Mouse (Mus musculus) heart, embryonic 16.5 days (tissue): Measurements from ENCODE around the gene Polk. TPM values are rescaled to one million over a fixed set of nuclear protein-coding genes. Genes with fewer than 3 reads are reported as not detected.
A peak's percentile ranks its signal among the peaks of the same experiment; 100 is the strongest.

Experiments
- ATAC-seq: fragments of 200-750 bp; cut with Nextera tagmentation; replicated peaks from 2 replicates; pipeline ENCODE4 v1.8.0; 2017; ENCODE audit warnings: moderate number of reproducible peaks; ENCODE audit not compliant: insufficient read depth, low FRiP score; ENCODE audit errors: extremely low read depth
- H3K27ac ChIP-seq: fragments of 300-500 bp; sonication (generic); 2 replicates; pipeline ENCODE4 v1.5.1; 2014; ENCODE audit warnings: mild to moderate bottlenecking, low read length, control low read depth, moderate library complexity
- H3K27me3 ChIP-seq: fragments of 300-500 bp; sonication (generic); 2 replicates; pipeline ENCODE4 v1.6.1; 2014; ENCODE audit warnings: low read length, mixed read lengths; ENCODE audit not compliant: control insufficient read depth, insufficient read depth
- H3K36me3 ChIP-seq: fragments of 300-500 bp; sonication (generic); 2 replicates; pipeline ENCODE4 v1.6.1; 2014; ENCODE audit not compliant: control insufficient read depth, insufficient read depth
- H3K4me1 ChIP-seq: fragments of 300-500 bp; sonication (generic); 2 replicates; pipeline ENCODE4 v1.6.1; 2014; ENCODE audit warnings: low read length, mixed read lengths; ENCODE audit not compliant: control insufficient read depth, insufficient read depth
- H3K4me2 ChIP-seq: fragments of 300-500 bp; sonication (generic); 2 replicates; pipeline ENCODE4 v1.6.1; 2014; ENCODE audit warnings: low read depth, mild to moderate bottlenecking, control low read depth, low read length
- H3K4me3 ChIP-seq: fragments of 300-500 bp; sonication (generic); 2 replicates; pipeline ENCODE4 v1.5.1; 2014; ENCODE audit warnings: mild to moderate bottlenecking, control low read depth, low read length
- H3K9ac ChIP-seq: fragments of 300-500 bp; sonication (generic); 2 replicates; pipeline ENCODE4 v1.6.1; 2014; ENCODE audit warnings: low read length, control low read depth
- H3K9me3 ChIP-seq: fragments of 300-500 bp; sonication (generic); replicated peaks from 2 replicates; pipeline ENCODE4 v1.6.1; 2016; ENCODE audit warnings: low read length; ENCODE audit not compliant: control insufficient read depth
- WGBS: fragments of 180-500 bp; shearing (Covaris S2); extraction: QIAGEN DNeasy Blood & Tissue Kit; methylation state at CpG from one replicate; pipeline ENCODE4 v1.1.7; 2014; 5-methylcytosine and 5-hydroxymethylcytosine counted together
- polyA plus RNA-seq: library from polyadenylated mRNA; unstranded; fragments of >200 nt; fragmentation: Nextera tagmentation; extraction: Ambion mirVana; gene quantifications from 2 replicates; pipeline ENCODE4 v1.2.1, GENCODE M21; 2015

Polk gene
- polyA plus RNA-seq, 1 experiment from 2014 or later: 7.3 TPM

GRCm38 (mm10) chr13:96450869-96451268 lies 91.5 kb downstream of the Polk start:
- Histone ChIP-seq H3K4me2 (no peak overlapping the region), H3K4me3 (no peak overlapping the region), H3K4me1 (no peaks in the 10 kb centered on the region; the same call in 1 of the 2 replicates), H3K36me3 (no peaks in the 10 kb centered on the region), H3K9me3 (no peaks in the 10 kb centered on the region), H3K27me3 (no peaks in the 10 kb centered on the region), H3K27ac (no peak overlapping the region), H3K9ac (no peak overlapping the region)
- WGBS: 75% methylated on average over 7 of the region's 7 CpGs
- ATAC-seq: no peak

GRCm38 (mm10) chr13:96450205-96450856 lies 92.0 kb downstream of the Polk start:
- H3K4me3 ChIP-seq: no peak overlapping the region
- ATAC-seq: no peak
- no peaks in the 10 kb centered on the region for H3K27me3 ChIP-seq
- no peak overlapping the region for H3K9ac ChIP-seq
- H3K27ac ChIP-seq: peak overlapping the region; percentile 38; the same call in 1 of the 2 replicates
- H3K36me3 ChIP-seq: no peaks in the 10 kb centered on the region
- WGBS: 73% methylated on average over 11 of the region's 11 CpGs
- no peaks in the 10 kb centered on the region; the same call in 1 of the 2 replicates for H3K4me1 ChIP-seq
- H3K4me2 ChIP-seq: no peak overlapping the region
- no peaks in the 10 kb centered on the region for H3K9me3 ChIP-seq

GRCm38 (mm10) chr13:96440436-96440835 lies 101.9 kb downstream of the Polk start:
- Histone ChIP-seq H3K4me1 (peaks cover 6% of the 10 kb centered on the region; the same call in 1 of the 2 replicates), H3K27me3 (no peaks in the 10 kb centered on the region), H3K36me3 (no peaks in the 10 kb centered on the region), H3K9ac (no peak overlapping the region), H3K4me2 (no peak overlapping the region), H3K9me3 (0 out of 2 replicates have a peak, but pooled peaks cover 3% of the 10 kb centered on the region), H3K4me3 (no peak overlapping the region), H3K27ac (no peak overlapping the region)
- 80% methylated on average over 4 of the region's 4 CpGs for WGBS
- no peak for ATAC-seq

- Histone ChIP-seq H3K9me3 (0 out of 2 replicates have a peak, but pooled peaks cover 3% of the 10 kb centered on the region), H3K27me3 (no peaks in the 10 kb centered on the region), H3K9ac (no peak overlapping the region), H3K4me3 (no peak overlapping the region), H3K36me3 (no peaks in the 10 kb centered on the region), H3K4me1 (peaks cover 31% of the 10 kb centered on the region), H3K4me2 (no peak overlapping the region), H3K27ac (no peak overlapping the region)
- WGBS: 82% methylated on average over 1 of the region's 1 CpGs
- no peak for ATAC-seq
Observed at GRCm38 (mm10) chr13:96436921-96437320, 105.5 kb downstream of the Polk start.

GRCm38 (mm10) chr13:96435793-96436192 lies 106.6 kb downstream of the Polk start:
- peak; percentile 14; the same call in 1 of the 2 replicates for ATAC-seq
- no peak overlapping the region for H3K9ac ChIP-seq
- H3K4me2 ChIP-seq: peak overlapping the region; percentile 54
- H3K9me3 ChIP-seq: 0 out of 2 replicates have a peak, but pooled peaks cover 3% of the 10 kb centered on the region
- WGBS: 19% methylated on average over 11 of the region's 13 CpGs
- H3K4me3 ChIP-seq: peak overlapping the region; percentile 1; the same call in 1 of the 2 replicates
- no peaks in the 10 kb centered on the region for H3K36me3 ChIP-seq
- no peaks in the 10 kb centered on the region for H3K27me3 ChIP-seq
- H3K27ac ChIP-seq: peak overlapping the region; percentile 62
- H3K4me1 ChIP-seq: peaks cover 31% of the 10 kb centered on the region

GRCm38 (mm10) chr13:96434899-96435331 lies 107.5 kb downstream of the Polk start:
- Histone ChIP-seq H3K27me3 (no peaks in the 10 kb centered on the region), H3K9me3 (0 out of 2 replicates have a peak, but pooled peaks cover 3% of the 10 kb centered on the region), H3K9ac (0 out of 2 replicates have a peak overlapping the region, but pooled peaks have one; percentile 7), H3K4me3 (peak overlapping the region; percentile 1; the same call in 1 of the 2 replicates), H3K4me1 (peaks cover 31% of the 10 kb centered on the region), H3K27ac (peak overlapping the region; percentile 47), H3K36me3 (no peaks in the 10 kb centered on the region), H3K4me2 (peak overlapping the region; percentile 54)
- 27% methylated on average over 5 of the region's 5 CpGs for WGBS
- no peak; the same call in 1 of the 2 replicates for ATAC-seq

GRCm38 (mm10) chr13:96433648-96434190 lies 108.7 kb downstream of the Polk start:
- Histone ChIP-seq H3K4me2 (no peak overlapping the region), H3K27me3 (no peaks in the 10 kb centered on the region), H3K4me1 (peaks cover 31% of the 10 kb centered on the region), H3K27ac (peak overlapping the region; percentile 47), H3K9me3 (0 out of 2 replicates have a peak, but pooled peaks cover 3% of the 10 kb centered on the region), H3K4me3 (no peak overlapping the region), H3K36me3 (no peaks in the 10 kb centered on the region), H3K9ac (no peak overlapping the region)
- ATAC-seq: peak; percentile 43; the same call in 1 of the 2 replicates
- 38% methylated on average over 11 of the region's 11 CpGs for WGBS

GRCm38 (mm10) chr13:96433041-96433440 lies 109.3 kb downstream of the Polk start:
- ATAC-seq: no peak
- H3K27ac ChIP-seq: no peak overlapping the region
- H3K4me2 ChIP-seq: no peak overlapping the region
- H3K27me3 ChIP-seq: no peaks in the 10 kb centered on the region
- WGBS: 70% methylated on average over 6 of the region's 6 CpGs
- no peak overlapping the region for H3K9ac ChIP-seq
- no peaks in the 10 kb centered on the region for H3K36me3 ChIP-seq
- H3K9me3 ChIP-seq: 0 out of 2 replicates have a peak, but pooled peaks cover 3% of the 10 kb centered on the region
- peaks cover 31% of the 10 kb centered on the region for H3K4me1 ChIP-seq
- no peak overlapping the region for H3K4me3 ChIP-seq

- 0 out of 2 replicates have a peak, but pooled peaks cover under 1% of the 10 kb centered on the region for H3K9me3 ChIP-seq
- ATAC-seq: no peak
- H3K9ac ChIP-seq: no peak overlapping the region
- H3K4me1 ChIP-seq: peaks cover 31% of the 10 kb centered on the region
- WGBS: 56% methylated on average over 3 of the region's 3 CpGs
- H3K27me3 ChIP-seq: no peaks in the 10 kb centered on the region
- no peak overlapping the region for H3K4me2 ChIP-seq
- H3K27ac ChIP-seq: no peak overlapping the region
- no peaks in the 10 kb centered on the region for H3K36me3 ChIP-seq
- H3K4me3 ChIP-seq: no peak overlapping the region
Observed at GRCm38 (mm10) chr13:96432376-96432811, 110.0 kb downstream of the Polk start.
